Comparison of ENCODE assay signal across 9 mouse cellular contexts in the genomic region with DNA sequence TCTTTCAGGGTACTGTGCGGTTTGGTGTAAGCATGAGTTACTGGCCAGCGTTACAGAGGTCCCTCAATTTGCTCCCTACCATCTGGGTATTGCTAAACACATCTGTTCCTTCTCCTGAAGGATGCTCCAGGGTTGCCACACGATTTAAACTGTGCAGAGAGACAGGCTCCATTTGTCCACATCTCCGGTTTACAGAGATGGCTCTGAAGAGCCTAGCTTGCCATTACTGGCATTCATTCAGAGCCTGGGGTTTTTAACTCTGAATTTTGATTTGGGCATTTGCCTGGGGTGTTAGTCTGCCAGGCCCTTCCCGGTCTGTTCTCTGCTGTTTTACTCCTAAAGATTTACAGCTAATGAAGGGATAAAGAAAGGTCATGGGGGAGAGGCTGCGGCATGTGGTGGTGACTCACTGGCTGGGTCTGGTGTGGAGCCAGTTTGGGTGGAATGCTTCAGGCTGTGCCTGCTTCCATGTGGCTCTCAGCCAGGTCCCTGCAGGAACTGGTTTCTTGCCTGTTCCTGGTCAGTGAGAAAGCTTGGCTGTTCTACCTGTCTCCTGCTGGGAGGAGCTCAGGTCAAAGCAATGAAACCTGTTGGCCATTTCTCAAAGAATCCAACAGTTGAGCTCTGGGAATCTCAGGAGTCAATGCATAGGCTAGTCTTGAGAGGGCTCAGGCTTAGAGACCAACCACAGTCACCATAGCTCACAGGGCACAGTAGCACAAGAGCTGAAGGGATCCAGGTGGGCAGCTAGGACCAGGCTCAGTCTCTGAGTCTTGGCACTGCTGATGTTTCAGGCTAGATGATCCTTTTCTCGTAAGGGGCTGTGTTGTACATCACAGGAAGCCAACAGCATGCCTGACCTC.
DNase-seq lines count a peak whose midpoint lies in the region; ATAC-seq lines count a peak whose summit lies in the region.
"Had no signal": no experiment of that assay in that cellular context is flagged by ENCODE, and none has a peak within 500 bp of the region (broad histone marks: within the 10 kb centered on the region; RNA-seq: fewer than 3 reads in every experiment).

No protein-coding gene starts in this region.

- peak; percentile 22 for DNase-seq in embryo, embryonic 10.5 days (ENCODE audit: low spot score)
- DNase-seq in embryo, embryonic 11 days, result no peak
- peak; percentile 71 to 83 for DNase-seq in gastrocnemius, adult 8-10 months (ENCODE audit: low spot score in 2 of 2)
- peak; percentile 76 for DNase-seq in ovary, postnatal 36 days (ENCODE audit: low spot score)
- no peak for DNase-seq in c-Kit-positive CD71-positive TER-119-positive erythroid progenitor cells, embryonic 14.5 days (ENCODE audit: low spot score)

- 47% methylated on average over 7 of the region's 7 CpGs for WGBS in hindbrain, embryonic 15.5 days
- 32% methylated on average over 7 of the region's 7 CpGs for WGBS in limb, embryonic 13.5 days

- H3K27me3 ChIP-seq in hindbrain, embryonic 15.5 days, result no peaks in the 10 kb centered on the region
- H3K27me3 ChIP-seq in limb, embryonic 13.5 days, result no peaks in the 10 kb centered on the region

- H3K4me1 ChIP-seq in brown adipose tissue, adult 24 weeks (ENCODE audit: control insufficient read depth, insufficient read depth, insufficient read length, low read length), result peaks cover 9% of the 10 kb centered on the region
- H3K4me1 ChIP-seq in hindbrain, embryonic 15.5 days (replicated peaks), result peaks cover 24% of the 10 kb centered on the region
- H3K4me1 ChIP-seq in limb, embryonic 13.5 days, result peaks cover 14% of the 10 kb centered on the region
- H3K4me1 ChIP-seq: megakaryocyte, embryonic 14.5 days had no signal

- peak overlapping the region; percentile 60 for H3K27ac ChIP-seq in brown adipose tissue, adult 24 weeks (replicated peaks; ENCODE audit: low read depth, low read length)
- no peak overlapping the region for H3K27ac ChIP-seq in hindbrain, embryonic 15.5 days (replicated peaks)
- no peak overlapping the region for H3K27ac ChIP-seq in limb, embryonic 13.5 days

- no peak overlapping the region for H3K4me3 ChIP-seq in brown adipose tissue, adult 24 weeks (ENCODE audit: insufficient read depth, low read depth, low read length)
- no peak overlapping the region for H3K4me3 ChIP-seq in hindbrain, embryonic 15.5 days
- no peak overlapping the region for H3K4me3 ChIP-seq in limb, embryonic 13.5 days
- H3K4me3 ChIP-seq: megakaryocyte, embryonic 14.5 days had no signal

- no peak overlapping the region for H3K9ac ChIP-seq in hindbrain, embryonic 15.5 days
- H3K9ac ChIP-seq in limb, embryonic 13.5 days, result no peak overlapping the region

- H3K9me3 ChIP-seq in hindbrain, embryonic 15.5 days, result no peaks in the 10 kb centered on the region
- no peaks in the 10 kb centered on the region for H3K9me3 ChIP-seq in limb, embryonic 13.5 days

- peak; percentile 80 for ATAC-seq in hindbrain, embryonic 15.5 days (ENCODE audit: low FRiP score, low read depth)
- ATAC-seq in limb, embryonic 13.5 days (ENCODE audit: low FRiP score, low read depth), result peak; percentile 87

- no peak overlapping the region for H3K4me2 ChIP-seq in hindbrain, embryonic 15.5 days
- H3K4me2 ChIP-seq in limb, embryonic 13.5 days (replicated peaks), result no peak overlapping the region

- H3K36me3 ChIP-seq in hindbrain, embryonic 15.5 days, result no peaks in the 10 kb centered on the region
- no peaks in the 10 kb centered on the region for H3K36me3 ChIP-seq in limb, embryonic 13.5 days

Comparison
In these comparisons a context has a peak if more than half of its experiments do, and no peak if none do; other contexts are left out.
1. DNase-seq: peak in embryo, embryonic 10.5 days (single experiment), gastrocnemius, adult 8-10 months (2 of 2) and ovary, postnatal 36 days (single experiment); none in embryo, embryonic 11 days (single experiment) and c-Kit-positive CD71-positive TER-119-positive erythroid progenitor cells, embryonic 14.5 days (single experiment).